In genomic region chr16:96128466-96128865, GRCm38 (mm10) we compare ENCODE assay signal across 8 mouse cellular contexts. TPM values are rescaled to one million over a fixed set of nuclear protein-coding genes. Genes with fewer than 3 reads are reported as not detected.
DNase-seq lines count a peak whose midpoint lies in the region; ATAC-seq and TF ChIP-seq lines count a peak whose summit lies in the region.

No protein-coding gene starts in this region.

- no peak for TF ChIP-seq EP300 in liver, postnatal 0 days (IDR thresholded peaks at IDR 0.05; ENCODE audit: low read depth)

- peak overlapping the region; percentile 98 for H3K9ac ChIP-seq in heart, embryonic 11.5 days (ENCODE audit: low read depth, low read length)
- H3K9ac ChIP-seq in forebrain, embryonic 16.5 days (replicated peaks; ENCODE audit: low read depth, low read length), result peak overlapping the region; percentile 93
- peak overlapping the region; percentile 86 for H3K9ac ChIP-seq in liver, postnatal 0 days (replicated peaks)

- H3K4me1 ChIP-seq in heart, embryonic 11.5 days (ENCODE audit: control insufficient read depth, insufficient read depth, low read length), result peaks cover 10% of the 10 kb centered on the region
- H3K4me1 ChIP-seq in E14TG2a.4 (replicated peaks; ENCODE audit: low read depth, low read length), result peaks cover 41% of the 10 kb centered on the region
- peaks cover 26% of the 10 kb centered on the region for H3K4me1 ChIP-seq in forebrain, embryonic 16.5 days (replicated peaks; ENCODE audit: control insufficient read depth, insufficient read depth, low read length)
- peaks cover 8% of the 10 kb centered on the region; the same call in 1 of the 2 replicates for H3K4me1 ChIP-seq in liver, postnatal 0 days (ENCODE audit: insufficient read depth)

- H3K9me3 ChIP-seq in heart, embryonic 11.5 days (replicated peaks; ENCODE audit: control insufficient read depth, low read length), result no peaks in the 10 kb centered on the region
- H3K9me3 ChIP-seq in E14TG2a.4 (ENCODE audit: low read length), result no peaks in the 10 kb centered on the region
- no peaks in the 10 kb centered on the region for H3K9me3 ChIP-seq in forebrain, embryonic 16.5 days (ENCODE audit: control insufficient read depth, low read length)
- H3K9me3 ChIP-seq in liver, postnatal 0 days (ENCODE audit: low read length), result no peaks in the 10 kb centered on the region

- peaks cover 16% of the 10 kb centered on the region for H3K36me3 ChIP-seq in heart, embryonic 11.5 days (ENCODE audit: control insufficient read depth, insufficient read depth, low read length)
- peaks cover 35% of the 10 kb centered on the region for H3K36me3 ChIP-seq in E14TG2a.4 (ENCODE audit: insufficient read depth, low read length)
- peaks cover 20% of the 10 kb centered on the region for H3K36me3 ChIP-seq in forebrain, embryonic 16.5 days (ENCODE audit: control insufficient read depth, insufficient read depth)
- peaks cover 11% of the 10 kb centered on the region for H3K36me3 ChIP-seq in liver, postnatal 0 days (replicated peaks; ENCODE audit: insufficient read depth, low read length)

- intact Hi-C loops in left cerebral cortex, postnatal 10 days (cut with DNase I), result loop anchor here (5.0 kb wide), 1 partner anchor 41 kb away; no protein-coding TSS in a partner anchor

- TF ChIP-seq CTCF in E14TG2a.4 (conservative IDR thresholded peaks at IDR 0.05; ENCODE audit: low read length), result no peak
- TF ChIP-seq CTCF in liver, postnatal 0 days (IDR thresholded peaks at IDR 0.05; ENCODE audit: low read depth), result no peak

- H3K4me2 ChIP-seq in heart, embryonic 11.5 days, result peak overlapping the region; percentile 72
- H3K4me2 ChIP-seq in forebrain, embryonic 16.5 days (ENCODE audit: low read length), result peak overlapping the region; percentile 75
- peak overlapping the region; percentile 70 for H3K4me2 ChIP-seq in liver, postnatal 0 days (ENCODE audit: low read depth, low read length)

- no peak for DNase-seq in heart, adult 18-20 months
- no peak for DNase-seq in liver, postnatal 0 days
- no peak for DNase-seq in yolk sac, embryonic 10.5 days (ENCODE audit: low spot score)
- no peak for DNase-seq in left cerebral cortex, postnatal 10 days (ENCODE audit: extremely low spot score in 1 of 2, low spot score in 2 of 2)
- no peak for DNase-seq in frontal cortex, postnatal 14 days (ENCODE audit: low spot score in 2 of 2)

- ATAC-seq in heart, embryonic 11.5 days (replicated peaks; ENCODE audit: insufficient number of reproducible peaks, low FRiP score, low TSS enrichment), result no peak
- ATAC-seq in forebrain, embryonic 16.5 days, result no peak
- no peak for ATAC-seq in liver, postnatal 0 days

- peak overlapping the region; percentile 96 for H3K27ac ChIP-seq in heart, embryonic 11.5 days (ENCODE audit: low read depth, low read length)
- peak overlapping the region; percentile 98 for H3K27ac ChIP-seq in forebrain, embryonic 16.5 days (ENCODE audit: low read length)
- peak overlapping the region; percentile 94 for H3K27ac ChIP-seq in liver, postnatal 0 days (ENCODE audit: low read depth)

- peak overlapping the region; percentile 99 for H3K4me3 ChIP-seq in heart, embryonic 11.5 days (ENCODE audit: low read depth, low read length)
- peak overlapping the region; percentile 87 for H3K4me3 ChIP-seq in E14TG2a.4 (replicated peaks; ENCODE audit: low read length)
- peak overlapping the region; percentile 96 for H3K4me3 ChIP-seq in forebrain, embryonic 16.5 days (replicated peaks; ENCODE audit: low read length)
- H3K4me3 ChIP-seq in liver, postnatal 0 days (ENCODE audit: low read depth, low read length), result peak overlapping the region; percentile 80

- 3% methylated on average over 9 of the region's 9 CpGs for WGBS in heart, embryonic 11.5 days (ENCODE audit: insufficient replicate concordance)
- WGBS in forebrain, embryonic 16.5 days, result 2% methylated on average over 9 of the region's 9 CpGs
- WGBS in liver, postnatal 0 days (ENCODE audit: insufficient replicate concordance), result 4% methylated on average over 9 of the region's 9 CpGs

- H3K27me3 ChIP-seq in heart, embryonic 11.5 days (ENCODE audit: control insufficient read depth, insufficient read depth, low read length), result no peaks in the 10 kb centered on the region
- no peaks in the 10 kb centered on the region for H3K27me3 ChIP-seq in E14TG2a.4 (ENCODE audit: insufficient read depth, low read length)
- no peaks in the 10 kb centered on the region for H3K27me3 ChIP-seq in forebrain, embryonic 16.5 days (replicated peaks; ENCODE audit: control insufficient read depth, insufficient read depth, low read length)
- no peaks in the 10 kb centered on the region for H3K27me3 ChIP-seq in liver, postnatal 0 days (ENCODE audit: insufficient read depth, low read length)

RNA-seq across cellular contexts. Expression of gene Hmgn1, which starts 0.9 kb away (rescaled TPM):
- polyA plus RNA-seq in heart, embryonic 11.5 days (2014; fragmentation: Nextera tagmentation; extraction: Ambion mirVana), result 543 and 564 TPM in 2 replicates
- 10 to 100 TPM; 46.5 to 57.6 TPM for total RNA-seq in heart, adult 18-20 months (2021)
- 432 and 519 TPM in 2 replicates for polyA plus RNA-seq in forebrain, embryonic 16.5 days (2015; fragmentation: Nextera tagmentation; extraction: Ambion mirVana)
- 109 and 113 TPM in 2 replicates for polyA plus RNA-seq in liver, postnatal 0 days (2015; fragmentation: Nextera tagmentation; extraction: Ambion mirVana)
- 10 to 100 TPM; 57.4 to 57.8 TPM for total RNA-seq in left cerebral cortex, postnatal 10 days (2021)

RNA-seq across cellular contexts. Expression of gene Wrb, which starts 16.7 kb away (rescaled TPM):
- polyA plus RNA-seq in heart, embryonic 11.5 days (2014; fragmentation: Nextera tagmentation; extraction: Ambion mirVana), result 84.1 and 96.5 TPM in 2 replicates
- 10 to 100 TPM; 14.3 to 19.5 TPM for total RNA-seq in heart, adult 18-20 months (2021)
- polyA plus RNA-seq in forebrain, embryonic 16.5 days (2015; fragmentation: Nextera tagmentation; extraction: Ambion mirVana), result 188 and 197 TPM in 2 replicates
- 5.5 and 6.1 TPM in 2 replicates for polyA plus RNA-seq in liver, postnatal 0 days (2015; fragmentation: Nextera tagmentation; extraction: Ambion mirVana)
- total RNA-seq in left cerebral cortex, postnatal 10 days (2021), result 10 to 100 TPM; 75.2 to 84.1 TPM

RNA-seq across cellular contexts. Expression of gene Brwd1, which starts 46.1 kb away (rescaled TPM):
- 93.8 and 97.7 TPM in 2 replicates for polyA plus RNA-seq in heart, embryonic 11.5 days (2014; fragmentation: Nextera tagmentation; extraction: Ambion mirVana)
- 10 to 100 TPM; 75.4 to 80.1 TPM for total RNA-seq in heart, adult 18-20 months (2021)
- 218 and 229 TPM in 2 replicates for polyA plus RNA-seq in forebrain, embryonic 16.5 days (2015; fragmentation: Nextera tagmentation; extraction: Ambion mirVana)
- 12.3 and 12.8 TPM in 2 replicates for polyA plus RNA-seq in liver, postnatal 0 days (2015; fragmentation: Nextera tagmentation; extraction: Ambion mirVana)
- total RNA-seq in left cerebral cortex, postnatal 10 days (2021), result 100 to 1,000 TPM; 106 to 121 TPM

Comparison
In these comparisons a context has a peak if more than half of its experiments do, and no peak if none do; other contexts are left out.
1. RNA of gene Wrb, which starts 16.7 kb away (polyA plus RNA-seq): 188 to 197 TPM in forebrain, embryonic 16.5 days and 84.1 to 96.5 TPM in heart, embryonic 11.5 days; 5.5 to 6.1 TPM in liver, postnatal 0 days; every median in the first group is over 10 times any median in the second.
2. Peak in every context shown above with its lines, with median percentiles within 50 percentile points of each other: H3K27ac ChIP-seq, H3K4me2 ChIP-seq, H3K4me3 ChIP-seq and H3K9ac ChIP-seq.